Mouse (Mus musculus) naive thymus-derived CD4-positive, alpha-beta T cell, adult 2 months (primary cell): ENCODE results near the gene Vsig10.
"Not testable (repeated sequence)": the region's sequence is repeated elsewhere in the genome, so short reads cannot be mapped to it uniquely, and the experiment has no call there.

Experiments
- DNase-seq: peaks from one replicate; pipeline ENCODE4 v3.0.0-alpha.2; 2011; ENCODE audit warnings: low read depth

Vsig10 gene

DNA sequence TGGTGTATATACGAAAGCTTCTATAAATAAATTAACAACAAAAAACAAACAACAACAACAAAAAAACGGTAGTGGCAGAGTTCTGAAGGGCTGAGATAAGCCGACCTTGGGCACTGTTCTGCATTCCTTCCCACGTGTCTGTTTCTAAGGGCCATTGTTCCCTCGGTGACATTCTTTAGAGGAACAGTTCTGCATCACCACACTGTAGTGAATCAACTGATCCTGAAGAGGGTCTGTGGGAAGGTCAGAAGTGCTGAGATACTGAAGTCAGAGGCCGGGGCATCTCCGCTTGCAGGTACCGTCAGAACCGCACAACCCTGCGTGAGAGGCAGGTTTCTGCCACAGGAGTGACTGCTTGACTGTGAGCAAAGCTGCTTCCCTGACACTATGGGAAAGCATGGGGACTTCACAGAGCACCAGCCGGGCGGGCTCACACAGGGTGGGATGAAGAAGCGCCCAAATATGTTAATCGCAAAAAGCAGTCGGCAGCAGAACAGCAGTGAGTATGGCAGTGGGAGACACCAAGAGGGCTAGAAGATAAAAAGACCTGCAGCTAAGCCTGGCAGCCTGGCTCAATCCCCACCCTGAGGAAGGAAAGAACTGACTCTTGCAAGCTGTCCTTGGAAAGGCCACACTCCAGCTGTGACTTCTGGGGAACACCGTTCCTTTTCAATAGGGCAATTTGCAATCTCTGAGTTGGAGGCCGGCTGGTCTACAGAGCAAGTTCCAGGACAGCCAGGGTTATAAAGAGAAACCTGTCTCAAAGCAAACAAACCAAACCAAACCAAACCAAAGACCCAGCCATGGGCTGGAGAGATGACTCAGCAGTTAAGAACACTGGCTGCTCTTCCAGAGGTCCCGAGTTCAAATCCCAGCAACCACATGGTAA is 14.9 kb upstream of the Vsig10 start:
- no peak for DNase-seq

DNA sequence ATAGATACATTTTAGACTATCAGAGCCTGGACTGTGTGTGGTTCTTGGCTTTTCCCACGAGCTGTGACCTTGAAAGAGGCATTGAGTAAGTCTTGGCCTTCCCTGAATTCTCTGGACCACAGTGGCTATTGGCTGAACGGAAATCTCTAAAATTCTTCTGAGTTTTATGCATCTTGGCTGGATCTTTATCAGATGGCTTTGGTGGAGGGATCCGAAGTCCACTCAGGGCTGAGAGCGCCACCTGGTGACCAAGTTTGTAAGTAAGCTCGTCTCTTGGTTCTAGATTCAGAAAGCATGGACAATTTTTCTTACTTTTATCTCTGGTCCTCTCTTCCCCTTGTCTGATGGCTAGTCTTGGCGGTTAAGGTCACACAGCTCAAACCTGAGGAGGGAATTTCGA is 13.9 kb upstream of the Vsig10 start:
- DNase-seq: peak; percentile 81

DNA sequence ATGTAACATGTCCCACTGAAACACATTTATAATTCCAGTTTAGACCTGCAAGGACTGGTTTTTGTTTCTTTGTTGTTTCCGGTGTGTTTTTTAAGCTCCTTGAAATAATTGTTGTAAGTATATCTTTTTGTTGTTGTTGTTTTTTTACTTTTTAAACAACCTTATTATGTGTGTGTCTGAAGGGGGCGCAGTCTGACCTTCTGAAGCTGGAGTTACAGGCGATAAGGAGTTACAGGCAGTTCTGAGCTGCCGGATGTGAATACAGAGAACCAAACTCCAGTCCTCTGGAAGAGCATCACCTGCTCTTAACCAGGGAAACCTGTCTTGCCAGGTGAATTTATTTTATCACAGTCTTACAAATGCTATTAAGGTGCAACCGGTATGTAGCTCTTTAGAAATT is 13.1 kb upstream of the Vsig10 start:
- DNase-seq: no peak

DNA sequence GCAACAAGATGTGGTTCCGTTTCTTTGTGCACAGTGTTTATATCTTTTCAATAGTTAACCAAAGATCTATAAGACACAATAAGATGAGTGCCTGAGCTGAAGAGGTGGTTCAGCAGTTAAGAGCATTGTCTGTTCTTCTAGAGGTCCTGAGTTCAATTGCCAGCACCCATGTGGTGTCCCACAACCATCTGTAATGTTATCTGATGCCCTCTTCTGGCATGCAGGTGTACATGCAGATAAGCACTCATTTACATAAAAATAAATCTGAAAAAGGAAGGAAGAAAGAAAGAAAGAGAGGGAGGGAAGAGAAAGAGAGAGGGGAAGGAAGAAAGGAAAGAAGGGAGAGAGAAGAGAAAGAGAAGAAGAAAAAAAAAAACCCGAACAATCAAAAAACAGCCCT is 12.1 kb upstream of the Vsig10 start:
- no peak for DNase-seq

DNA sequence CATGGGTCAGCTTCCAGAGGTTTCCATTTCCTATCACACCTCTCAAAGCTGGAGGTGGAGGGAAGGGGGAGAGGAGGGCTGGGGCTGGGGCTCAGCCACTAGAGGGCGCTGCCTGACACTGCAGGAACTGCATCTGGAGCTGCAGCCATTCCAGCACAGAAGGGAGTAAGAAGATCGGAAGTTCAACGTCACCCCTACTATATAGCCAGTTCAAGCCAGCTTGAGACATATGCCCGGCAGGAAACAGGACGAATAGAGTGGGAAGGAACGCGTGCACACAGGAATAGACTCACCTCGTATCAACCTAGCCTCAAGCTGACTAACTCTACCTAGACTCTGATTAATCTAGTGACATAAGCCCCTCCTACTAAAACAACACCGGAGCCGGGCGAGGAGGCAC is 11.2 kb upstream of the Vsig10 start:
- peak; percentile 82 for DNase-seq

DNA sequence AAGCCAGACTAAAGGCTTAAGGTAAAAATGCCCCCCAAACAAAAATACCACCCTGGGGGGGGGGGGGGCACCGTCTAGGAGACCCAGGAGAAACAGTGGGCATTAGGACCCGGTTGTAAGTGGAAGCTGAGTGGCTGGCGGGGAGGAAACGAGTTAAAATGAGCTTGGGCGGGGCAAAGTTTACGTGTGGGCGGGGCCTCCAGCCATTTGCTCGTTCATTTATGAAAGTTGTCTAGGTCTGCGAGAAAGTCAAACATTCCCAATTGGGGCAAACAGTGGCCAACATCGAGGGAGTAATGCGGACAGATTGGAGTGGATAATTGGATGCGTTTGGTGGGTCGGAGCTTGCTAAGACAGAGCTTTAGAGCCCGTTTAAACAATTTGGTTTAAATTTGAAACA is 5.5 kb upstream of the Vsig10 start:
- peak; percentile 27 for DNase-seq

DNA sequence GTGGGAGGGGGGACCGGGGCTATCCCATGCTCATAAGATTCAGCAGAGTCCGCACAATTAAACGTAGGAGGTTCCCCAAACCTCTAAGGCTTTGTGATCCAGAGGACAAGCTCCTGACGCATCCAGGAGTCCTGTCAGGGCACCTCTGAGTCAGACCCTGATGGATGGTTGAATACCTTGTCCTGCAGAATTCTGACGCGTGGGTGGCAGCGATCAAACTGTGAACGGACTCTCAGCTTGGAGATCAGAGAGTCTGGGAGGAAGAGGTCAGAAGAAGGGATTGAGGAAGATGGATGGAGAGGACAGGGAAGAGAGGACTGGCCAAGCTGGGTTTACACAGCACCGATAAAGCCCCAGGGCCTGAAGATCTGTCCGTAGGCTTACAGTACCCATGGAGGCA is 5.0 kb upstream of the Vsig10 start:
- DNase-seq: no peak

DNA sequence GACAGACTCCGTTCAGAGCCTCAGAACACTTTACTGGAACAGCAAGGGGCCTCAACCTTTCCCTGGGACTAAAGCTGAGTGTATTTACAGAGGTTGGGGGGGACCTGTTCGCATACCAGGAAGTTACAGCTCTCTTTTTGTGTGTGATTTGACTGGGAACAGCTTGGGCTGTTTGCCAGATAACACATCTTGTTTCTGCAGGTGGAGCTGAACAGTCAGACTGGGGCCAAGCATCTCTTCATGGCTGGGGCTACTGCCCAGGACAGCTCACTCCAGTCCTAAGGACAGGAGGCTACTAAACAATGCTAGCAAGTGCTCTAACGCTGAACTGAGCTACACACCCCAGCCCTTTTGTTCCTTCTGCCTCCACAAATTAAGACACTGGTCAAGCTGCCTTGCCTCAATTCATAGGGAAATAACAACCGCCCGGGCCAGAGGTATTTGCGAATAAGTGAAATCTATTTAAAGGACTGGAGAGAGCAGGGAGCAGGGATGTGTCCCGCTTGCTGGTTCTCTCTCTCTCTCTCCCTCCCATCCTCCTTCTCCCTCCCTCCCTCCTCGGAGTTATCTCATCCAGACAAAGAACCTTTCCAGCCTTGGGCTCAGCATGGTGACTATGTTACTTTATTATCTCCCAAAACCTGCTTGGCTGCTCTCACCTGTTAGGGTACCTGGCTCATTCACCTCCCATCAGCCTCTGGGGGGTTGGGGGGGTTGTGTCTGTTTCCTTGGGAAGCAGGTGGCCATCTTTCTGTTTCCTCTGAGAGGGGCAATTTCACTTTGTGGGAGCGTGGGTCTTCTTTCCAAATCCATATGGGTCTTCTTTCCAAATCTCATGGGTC is 4.1 kb upstream of the Vsig10 start:
- no peak for DNase-seq

DNA sequence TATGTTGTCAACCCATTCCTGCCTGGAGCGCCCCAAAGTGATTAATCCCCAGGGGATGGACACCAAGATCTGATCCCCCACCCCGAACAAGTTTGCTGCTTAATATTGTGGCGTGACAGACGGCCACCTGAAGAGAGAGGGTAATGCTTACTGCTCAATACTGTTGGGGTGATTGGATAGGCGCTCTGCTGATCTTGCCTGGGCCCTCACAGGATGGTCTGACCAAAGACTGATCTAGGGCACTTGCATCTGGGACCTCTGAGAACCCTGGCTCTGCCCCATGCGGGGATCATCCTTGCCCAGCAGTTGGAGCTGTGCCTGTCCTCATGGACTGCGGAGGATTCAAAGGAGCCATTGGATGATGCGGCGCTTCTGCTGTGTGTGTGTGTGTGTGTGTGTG is 4.9 kb downstream of the Vsig10 start:
- no peak for DNase-seq

DNA sequence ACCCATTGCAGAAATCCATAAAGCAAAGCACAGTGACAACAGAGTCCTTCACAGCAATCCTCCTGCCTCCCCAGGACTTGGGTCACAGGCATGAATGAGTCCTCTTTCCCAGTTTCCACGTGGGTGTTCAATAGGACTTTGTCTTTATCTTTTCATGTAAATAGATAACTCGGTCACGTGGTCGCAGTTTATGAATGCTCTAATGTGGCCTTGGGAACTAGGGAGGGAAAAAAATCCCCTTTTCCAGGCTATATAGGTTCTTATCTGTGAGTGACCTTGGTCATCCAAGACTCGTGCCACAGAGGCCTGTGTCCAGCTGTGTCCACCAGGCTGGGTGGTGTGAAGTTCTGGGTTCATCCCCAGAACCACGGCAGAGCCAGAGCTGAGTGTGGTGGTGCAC is 7.5 kb downstream of the Vsig10 start:
- DNase-seq: no peak

DNA sequence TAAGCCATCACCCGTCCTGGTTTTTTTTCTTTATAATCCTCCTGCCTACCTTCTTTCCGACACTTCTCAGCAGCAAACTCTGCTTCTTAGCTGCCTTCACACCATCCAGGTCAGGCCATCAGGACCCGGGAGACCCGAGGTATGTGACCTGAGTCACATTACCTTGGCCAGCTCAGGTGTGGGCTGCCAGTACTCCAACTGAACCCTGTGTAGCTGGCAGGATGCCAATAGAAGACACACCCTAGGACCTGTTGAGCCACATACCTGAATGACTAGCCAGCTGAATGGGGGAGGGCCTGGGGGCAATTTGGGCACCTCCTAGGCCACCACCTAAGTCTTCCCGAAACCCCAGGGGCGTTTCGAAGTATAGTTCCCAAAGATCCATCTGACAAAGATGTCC is 11.6 kb downstream of the Vsig10 start:
- no peak for DNase-seq

DNA sequence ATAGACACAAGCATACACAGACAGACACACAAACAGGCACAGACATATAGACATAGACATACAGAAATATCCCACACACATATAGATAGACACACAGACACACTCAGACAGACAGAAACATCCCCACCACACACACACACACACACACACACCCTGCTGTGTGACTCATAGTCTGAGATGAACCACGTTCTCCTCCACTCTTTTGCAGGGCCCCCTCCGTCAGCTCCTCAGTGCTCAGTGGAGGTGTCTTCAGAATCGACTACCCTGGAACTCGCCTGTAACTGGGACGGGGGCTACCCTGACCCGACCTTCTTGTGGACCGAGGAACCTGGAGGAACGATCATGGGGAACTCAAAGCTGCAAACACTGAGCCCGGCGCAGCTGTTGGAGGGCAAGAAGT is 19.1 kb downstream of the Vsig10 start:
- DNase-seq: no peak

DNA sequence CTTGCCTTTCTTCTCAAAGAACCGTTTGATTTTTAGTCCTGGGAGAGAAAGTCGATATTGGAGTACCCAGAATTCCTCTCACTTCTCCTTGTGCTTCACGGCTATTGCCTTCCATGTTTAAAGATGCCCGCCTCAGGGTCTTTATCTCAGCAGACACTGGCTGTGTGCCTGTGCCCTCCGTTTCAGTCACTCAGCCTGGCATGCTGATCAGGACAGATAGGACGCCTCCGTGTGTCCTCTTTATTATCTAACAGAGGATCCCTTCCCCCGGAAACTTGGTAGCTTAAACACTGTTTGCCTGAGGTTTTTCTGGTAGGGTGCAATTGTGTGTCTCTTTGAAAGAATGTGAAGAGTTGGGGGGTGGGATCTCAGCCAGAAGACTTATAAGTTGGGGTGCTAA is 19.6 kb downstream of the Vsig10 start:
- no peak for DNase-seq

DNA sequence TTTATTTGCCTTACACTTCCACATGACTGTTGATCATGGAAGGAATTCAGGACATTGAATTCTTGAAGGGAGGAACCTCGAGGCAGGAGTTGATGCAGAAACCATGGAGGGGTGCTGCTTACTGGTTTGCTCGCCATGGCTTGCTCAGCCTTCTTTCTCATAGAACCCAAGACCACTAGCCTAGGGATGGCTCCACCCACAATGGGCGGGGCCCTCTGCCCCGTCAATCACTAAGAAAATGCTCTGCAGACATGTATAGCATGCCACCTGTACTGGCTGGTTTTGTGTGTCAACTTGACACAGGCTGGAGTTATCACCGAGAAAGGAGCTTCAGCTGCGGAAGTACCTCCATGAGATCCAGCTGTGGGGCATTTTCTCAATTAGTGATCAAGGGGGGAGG is 21.2 kb downstream of the Vsig10 start:
- no peak for DNase-seq

DNA sequence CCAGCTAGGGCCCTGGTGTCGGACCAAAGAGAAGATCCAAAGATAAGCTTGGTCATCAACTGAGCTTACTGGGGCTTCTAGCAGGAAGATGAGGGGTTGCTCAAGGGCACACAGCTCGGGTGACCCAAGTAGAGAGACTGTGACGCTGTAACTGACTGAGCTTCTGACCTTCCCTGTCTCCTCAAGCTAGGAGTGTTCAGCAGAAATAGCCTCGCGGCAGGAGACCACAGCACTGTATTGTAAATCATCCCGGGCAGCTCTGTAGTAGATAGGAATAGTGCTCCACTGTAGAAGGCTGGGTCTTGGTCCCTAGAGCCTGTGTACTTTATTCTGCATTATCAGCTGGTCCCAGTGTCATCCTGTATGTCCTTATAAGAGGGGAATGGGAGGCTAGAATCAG is 23.0 kb downstream of the Vsig10 start:
- DNase-seq: no peak

DNA sequence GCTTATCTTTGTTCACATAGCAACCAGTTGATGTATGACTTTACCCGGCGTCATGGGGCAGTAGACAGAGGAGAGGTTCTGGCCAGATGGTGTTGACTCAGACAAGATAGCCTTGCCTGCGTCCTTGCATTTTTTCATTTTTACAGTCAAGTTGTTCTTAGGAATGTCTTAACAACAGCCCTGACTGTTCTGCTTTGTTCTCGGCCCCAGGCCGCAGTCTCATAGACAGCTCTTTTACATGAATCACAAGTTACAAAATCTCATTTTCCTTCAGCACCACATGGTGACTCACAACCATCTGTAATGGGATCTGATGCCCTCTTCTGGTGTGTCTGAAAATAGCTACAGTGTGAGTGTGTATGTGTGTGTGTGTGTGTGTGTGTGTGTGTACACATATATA is 25.6 kb downstream of the Vsig10 start:
- not testable (repeated sequence) for DNase-seq

DNA sequence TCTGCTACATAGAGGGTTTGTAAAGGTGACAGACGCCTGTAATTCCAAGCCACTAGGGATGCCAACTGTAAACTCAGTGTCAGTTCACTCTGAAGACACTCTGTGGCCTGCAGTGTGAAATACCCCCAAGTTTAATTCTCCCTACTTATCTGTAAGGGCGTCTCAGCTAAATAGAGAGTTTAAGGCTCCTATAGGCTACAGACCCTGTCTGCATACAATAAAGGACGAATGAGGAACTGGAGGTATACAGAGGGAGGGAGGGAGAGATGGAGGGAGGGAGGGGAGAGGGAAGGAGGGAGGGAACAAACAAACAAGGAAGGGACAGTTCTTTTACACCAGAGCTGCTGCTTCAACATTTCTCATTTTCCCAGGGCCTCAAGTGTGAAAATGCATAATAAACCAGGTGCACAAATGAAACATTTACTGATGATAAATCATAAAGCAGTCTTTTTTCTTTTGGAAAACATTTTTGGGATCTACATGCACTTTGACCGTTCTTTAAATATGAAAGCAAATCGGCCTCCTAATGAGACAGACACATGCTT is 26.6 kb downstream of the Vsig10 start:
- DNase-seq: no peak

DNA sequence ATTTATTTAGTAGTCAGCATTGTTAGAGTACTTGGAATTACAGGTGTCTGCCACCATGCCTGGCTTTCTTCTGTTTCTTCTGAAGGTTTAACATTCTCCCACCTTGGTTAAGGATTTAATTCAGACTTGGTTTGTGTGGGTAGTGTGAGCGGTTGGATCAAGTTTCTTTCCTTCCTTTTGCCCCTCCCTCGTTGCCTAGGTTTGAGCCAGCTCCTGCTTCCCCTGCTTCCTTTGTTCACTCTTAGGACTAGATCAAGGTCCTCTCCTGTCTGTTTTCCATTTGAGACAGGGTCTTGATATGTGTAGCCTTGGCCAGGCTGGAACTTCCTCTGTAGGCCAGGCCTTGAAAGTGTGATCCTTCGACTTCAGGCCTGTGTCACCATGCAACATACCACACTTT is 27.4 kb downstream of the Vsig10 start:
- no peak for DNase-seq

DNA sequence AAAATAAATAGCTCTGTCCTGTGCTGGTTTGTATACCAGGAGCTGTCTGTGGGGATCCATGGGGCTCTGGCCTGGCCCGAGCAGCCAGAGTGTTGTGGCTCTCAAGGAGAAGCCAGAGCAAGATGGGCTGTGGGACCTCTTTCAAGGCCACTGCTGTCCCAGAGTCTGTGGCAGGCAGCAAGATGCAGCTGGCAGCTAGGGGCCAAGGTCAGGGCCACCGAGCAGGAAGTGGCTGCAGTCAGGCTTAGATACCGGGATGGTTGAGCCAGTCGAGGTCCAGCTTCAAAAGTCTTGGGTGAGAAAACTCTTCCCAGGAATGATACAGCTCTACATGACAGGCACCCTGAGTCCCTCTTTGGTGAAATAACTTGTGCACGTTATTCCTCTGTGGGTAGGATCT is 28.1 kb downstream of the Vsig10 start:
- DNase-seq: no peak

DNA sequence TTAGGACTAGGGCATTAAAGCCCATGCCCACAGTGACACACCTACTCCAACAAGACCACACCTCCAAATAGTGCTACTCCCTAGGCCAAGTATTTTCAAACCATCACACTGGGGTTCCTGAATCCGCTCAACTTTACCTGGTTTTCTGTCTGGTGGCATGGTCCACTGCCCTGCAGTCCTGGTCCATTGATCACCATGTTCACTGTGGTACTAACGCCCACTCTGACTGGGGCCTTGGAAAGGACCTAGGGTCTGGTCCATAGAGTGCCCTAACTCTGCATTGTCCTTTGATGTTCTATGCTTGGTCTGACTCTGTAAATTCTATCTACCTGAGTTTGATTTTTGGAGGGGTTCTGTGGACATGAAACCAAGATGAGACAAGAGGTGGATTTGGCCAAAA is 29.0 kb downstream of the Vsig10 start:
- no peak for DNase-seq

DNA sequence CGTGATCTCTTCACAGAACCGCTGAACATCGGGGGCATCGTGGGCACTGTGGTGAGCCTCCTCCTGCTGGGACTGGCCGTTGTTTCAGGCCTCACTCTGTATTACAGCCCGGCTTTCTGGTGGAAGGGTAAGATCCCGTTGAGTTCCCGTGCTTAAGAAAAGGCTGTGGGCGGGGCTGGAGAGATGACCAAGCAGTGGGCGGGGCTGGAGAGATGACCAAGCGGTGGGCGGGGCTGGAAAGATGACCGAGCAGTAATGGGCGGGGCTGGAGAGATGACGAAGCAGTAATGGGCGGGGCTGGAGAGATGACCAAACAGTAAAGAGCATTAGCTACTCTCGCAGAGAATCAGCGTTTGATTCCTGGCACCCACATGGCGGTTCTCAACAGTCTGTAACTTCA is 29.4 kb downstream of the Vsig10 start:
- no peak for DNase-seq

DNA sequence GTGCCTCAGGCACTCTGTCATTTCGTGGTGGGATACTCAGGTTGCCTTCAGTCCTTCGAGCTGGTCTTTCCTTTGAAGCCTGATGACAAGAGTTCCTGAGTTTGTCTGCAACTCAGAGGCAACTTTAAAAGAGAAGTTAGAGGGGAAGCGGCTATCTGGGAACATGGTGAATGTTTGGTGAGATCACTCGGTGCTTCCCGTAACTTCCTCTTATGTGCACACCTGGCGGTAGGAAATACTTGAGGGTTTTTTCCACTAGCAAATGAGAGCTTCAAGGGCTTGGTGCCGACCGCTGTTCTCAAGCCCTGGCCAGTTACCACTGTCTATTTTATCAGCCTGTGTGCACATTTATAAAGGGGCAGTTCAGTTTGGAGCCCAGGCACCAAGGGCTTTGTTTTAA is 35.2 kb downstream of the Vsig10 start:
- no peak for DNase-seq

DNA sequence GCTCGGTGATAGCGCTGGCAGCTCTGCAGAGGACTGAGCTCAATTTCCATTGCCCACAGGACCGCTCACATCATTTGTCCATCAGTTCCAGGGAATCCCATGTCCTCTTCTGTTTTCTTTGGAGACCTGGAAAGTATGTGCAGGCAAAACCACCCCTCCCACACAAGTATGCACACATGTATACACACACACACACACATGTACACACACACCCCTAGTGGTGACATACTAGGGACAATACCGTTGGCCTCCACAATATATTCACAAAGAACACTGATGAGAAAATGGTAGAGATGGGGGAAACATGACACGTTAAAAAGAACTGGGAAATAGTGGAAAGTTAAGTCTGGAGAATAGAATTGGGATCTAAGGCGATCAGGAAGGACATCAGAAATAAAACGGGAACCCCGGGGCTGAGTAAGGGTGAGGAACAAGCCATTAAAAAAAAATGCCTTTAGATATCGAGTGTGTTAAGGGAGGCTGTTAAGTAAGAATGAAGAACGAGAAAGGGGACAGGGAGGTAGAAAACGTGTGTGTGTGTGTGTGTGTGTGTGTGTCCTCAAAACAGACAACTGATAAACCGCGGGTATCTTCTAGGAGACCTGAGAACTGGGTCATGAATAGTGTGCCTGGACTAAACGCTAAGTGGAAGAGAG is 36.9 kb downstream of the Vsig10 start:
- peak; percentile 37 for DNase-seq
